Mouse (Mus musculus): Measurements from ENCODE around the gene Vmn1r171. TPM values are rescaled to one million over a fixed set of nuclear protein-coding genes. Genes with fewer than 3 reads are reported as not detected.
"Not testable (repeated sequence)": the region's sequence is repeated elsewhere in the genome, so short reads cannot be mapped to it uniquely, and the experiment has no call there.

Vmn1r171 gene
- not detected in 2 replicates for polyA plus RNA-seq (2016; fragmentation: Nextera tagmentation; extraction: Ambion mirVana)

- no peak for DNase-seq (ENCODE audit: extremely low spot score, low spot score)
- no peaks in the 10 kb centered on the region for H3K4me1 ChIP-seq
- H3K27ac ChIP-seq, result no peak within 1 kb of the TSS
- H3K9me3 ChIP-seq, result peaks cover 46% of the 10 kb centered on the region
- H3K4me3 ChIP-seq, result no peak within 1 kb of the TSS
- H3K27me3 ChIP-seq (ENCODE audit: poor library complexity, severe bottlenecking), result no peaks in the 10 kb centered on the region
- H3K36me3 ChIP-seq (replicated peaks), result no peaks in the 10 kb centered on the region
Measured at GRCm38 (mm10) chr7:23630422-23630821, at the start of gene Vmn1r171. Gene Vmn1r171 (plus strand): TSS chr7:23630722.

- 53% methylated on average over 1 of the region's 1 CpGs for WGBS
- H3K4me1 ChIP-seq; H3K4me3 ChIP-seq; H3K27ac ChIP-seq; DNase-seq (ENCODE audit: extremely low spot score, low spot score); H3K36me3 ChIP-seq (replicated peaks); H3K27me3 ChIP-seq (ENCODE audit: poor library complexity, severe bottlenecking): not testable (repeated sequence)
- H3K9me3 ChIP-seq, result peaks cover 28% of the 10 kb centered on the region; the same call in 1 of the 2 replicates
Measured at GRCm38 (mm10) chr7:23605875-23606274, 24.6 kb upstream of the Vmn1r171 start, which contains the start of gene Vmn1r170. Gene Vmn1r170 (plus strand): TSS chr7:23606175.

GRCm38 (mm10) chr7:23658016-23658415 is 27.5 kb downstream of the Vmn1r171 start, which contains the start of gene Vmn1r172:
Gene Vmn1r172 (plus strand): TSS chr7:23658316.
- peaks cover 5% of the 10 kb centered on the region for H3K9me3 ChIP-seq
- 69% methylated on average over 2 of the region's 2 CpGs for WGBS
- no peaks in the 10 kb centered on the region for H3K27me3 ChIP-seq (ENCODE audit: poor library complexity, severe bottlenecking)
- H3K4me1 ChIP-seq, result no peaks in the 10 kb centered on the region
- DNase-seq (ENCODE audit: extremely low spot score, low spot score), result no peak
- H3K27ac ChIP-seq, result no peak within 1 kb of the TSS
- no peak within 1 kb of the TSS for H3K4me3 ChIP-seq
- no peaks in the 10 kb centered on the region for H3K36me3 ChIP-seq (replicated peaks)

Other genes with a start within 250 kb of the Vmn1r171 start
- gene Nlrp5, start 244.8 kb upstream of the Vmn1r171 start, polyA plus RNA-seq (2016; fragmentation: Nextera tagmentation; extraction: Ambion mirVana), result not detected in 2 replicates
- not detected in 2 replicates for gene Vmn1r167, start 123.5 kb upstream of the Vmn1r171 start, polyA plus RNA-seq (2016; fragmentation: Nextera tagmentation; extraction: Ambion mirVana)
- not detected in 2 replicates for gene Vmn1r168, start 91.0 kb upstream of the Vmn1r171 start, polyA plus RNA-seq (2016; fragmentation: Nextera tagmentation; extraction: Ambion mirVana)
- not detected in 2 replicates for gene Vmn1r169, start 55.2 kb upstream of the Vmn1r171 start, polyA plus RNA-seq (2016; fragmentation: Nextera tagmentation; extraction: Ambion mirVana)
- gene Vmn1r170, start 24.5 kb upstream of the Vmn1r171 start, polyA plus RNA-seq (2016; fragmentation: Nextera tagmentation; extraction: Ambion mirVana), result not detected in 2 replicates
- gene Vmn1r172, start 27.6 kb downstream of the Vmn1r171 start, polyA plus RNA-seq (2016; fragmentation: Nextera tagmentation; extraction: Ambion mirVana), result not detected in 2 replicates
- gene Vmn1r173, start 70.0 kb downstream of the Vmn1r171 start, polyA plus RNA-seq (2016; fragmentation: Nextera tagmentation; extraction: Ambion mirVana), result not detected in 2 replicates
- not detected in 2 replicates for gene Vmn1r174, start 121.5 kb downstream of the Vmn1r171 start, polyA plus RNA-seq (2016; fragmentation: Nextera tagmentation; extraction: Ambion mirVana)
- not detected in 2 replicates for gene Vmn1r175, start 179.9 kb downstream of the Vmn1r171 start, polyA plus RNA-seq (2016; fragmentation: Nextera tagmentation; extraction: Ambion mirVana)
- gene Vmn1r176, start 206.7 kb downstream of the Vmn1r171 start, polyA plus RNA-seq (2016; fragmentation: Nextera tagmentation; extraction: Ambion mirVana), result not detected in 2 replicates
- gene Vmn1r177, start 235.7 kb downstream of the Vmn1r171 start, polyA plus RNA-seq (2016; fragmentation: Nextera tagmentation; extraction: Ambion mirVana), result not detected in 2 replicates